Mouse (Mus musculus) layer of hippocampus, adult 2 months (tissue): ENCODE results near the gene Gm20431. TPM values are rescaled to one million over a fixed set of nuclear protein-coding genes. Genes with fewer than 3 reads are reported as not detected.

Experiments used
- DNase-seq, 2 experiments: peaks; one replicate each; pipeline ENCODE4 v3.0.0; 2022; ENCODE audit warnings: low spot score in 2 of 2
- H3K27ac ChIP-seq: fragments of 200-600 bp; 2 replicates; pipeline ENCODE4 v1.8.1; 2022
- H3K4me3 ChIP-seq: fragments of 200-600 bp; 2 replicates; pipeline ENCODE4 v1.8.1; 2022; ENCODE audit warnings: mild to moderate bottlenecking
- CTCF ChIP-seq: fragments of 200-600 bp; conservative IDR thresholded peaks from 2 replicates; pipeline ENCODE4 v1.8.1; 2022; ENCODE audit warnings: antibody characterized with exemption, mild to moderate bottlenecking, moderate library complexity
- total RNA-seq, 2 experiments: library from RNA; stranded (reverse); gene quantifications; 2 replicates each; pipeline ENCODE4 v1.2.3; 2021

Gene Gm20431
- total RNA-seq, 2 experiments from 2014 or later, result 36.5 to 44.2 TPM

GRCm38 (mm10) chr2:167596262-167596661 lies 65.0 kb downstream of the Gm20431 start:
- DNase-seq, result no peak
- no peak for TF ChIP-seq CTCF
- Histone ChIP-seq H3K4me3 (no peak overlapping the region), H3K27ac (peak overlapping the region; percentile 39; the same call in 1 of the 2 replicates)

DNA sequence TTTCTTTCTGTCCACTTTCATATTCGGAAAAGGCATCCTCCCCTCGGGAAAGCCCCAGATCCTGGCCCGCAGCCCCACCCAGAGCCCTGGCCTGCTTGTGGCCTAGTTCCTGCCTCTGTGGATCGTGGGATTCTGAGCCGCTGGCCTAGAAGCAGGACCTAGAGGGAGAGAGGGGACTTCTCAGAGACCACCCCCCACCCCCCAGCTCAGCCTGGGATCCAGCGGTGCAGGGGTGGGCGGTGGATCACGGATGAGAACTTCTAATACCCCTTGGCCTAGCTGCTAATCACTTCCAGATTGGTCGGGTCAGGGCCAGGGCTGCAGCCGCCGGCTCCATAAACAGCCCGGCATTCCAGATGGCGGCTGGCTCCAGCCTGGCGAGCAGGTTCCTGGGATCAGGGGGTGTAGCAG lies 65.5 kb downstream of the Gm20431 start:
- H3K27ac ChIP-seq, result peak overlapping the region; percentile 39; the same call in 1 of the 2 replicates
- TF ChIP-seq CTCF, result no peak

DNA sequence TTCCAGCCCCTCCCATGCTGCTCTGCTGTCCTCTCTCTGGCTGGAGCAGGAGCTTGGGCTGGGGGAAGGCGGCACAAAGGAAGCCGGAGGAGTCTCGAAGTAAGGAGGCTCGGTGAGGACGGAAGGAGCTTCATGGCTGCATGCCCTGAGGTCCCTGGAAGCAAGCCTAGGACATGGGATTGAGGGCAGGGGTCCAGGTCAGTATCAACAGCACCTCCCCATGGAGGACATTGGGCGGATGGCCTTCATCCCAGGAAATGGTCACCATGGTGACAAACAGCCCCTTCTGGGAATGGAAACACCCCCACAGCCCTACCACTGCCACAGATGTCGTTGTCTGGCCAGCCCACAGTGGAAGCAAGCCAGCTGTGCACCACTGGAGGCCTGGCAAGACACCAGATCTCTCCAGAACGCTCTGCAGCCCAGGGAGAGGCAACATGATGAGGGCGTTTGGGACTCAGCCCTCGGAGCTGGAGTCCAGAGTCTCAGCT lies 66.8 kb downstream of the Gm20431 start:
- Histone ChIP-seq H3K4me3 (no peak overlapping the region), H3K27ac (peak overlapping the region; percentile 58; the same call in 1 of the 2 replicates)
- 0 out of 2 replicates have a peak, but pooled peaks have one; percentile 4 for TF ChIP-seq CTCF
- peak; percentile 38 to 45 for DNase-seq

More for the DNA sequence above, 65.5 kb downstream of the Gm20431 start:
- no peak overlapping the region for H3K4me3 ChIP-seq
- DNase-seq, result no peak

DNA sequence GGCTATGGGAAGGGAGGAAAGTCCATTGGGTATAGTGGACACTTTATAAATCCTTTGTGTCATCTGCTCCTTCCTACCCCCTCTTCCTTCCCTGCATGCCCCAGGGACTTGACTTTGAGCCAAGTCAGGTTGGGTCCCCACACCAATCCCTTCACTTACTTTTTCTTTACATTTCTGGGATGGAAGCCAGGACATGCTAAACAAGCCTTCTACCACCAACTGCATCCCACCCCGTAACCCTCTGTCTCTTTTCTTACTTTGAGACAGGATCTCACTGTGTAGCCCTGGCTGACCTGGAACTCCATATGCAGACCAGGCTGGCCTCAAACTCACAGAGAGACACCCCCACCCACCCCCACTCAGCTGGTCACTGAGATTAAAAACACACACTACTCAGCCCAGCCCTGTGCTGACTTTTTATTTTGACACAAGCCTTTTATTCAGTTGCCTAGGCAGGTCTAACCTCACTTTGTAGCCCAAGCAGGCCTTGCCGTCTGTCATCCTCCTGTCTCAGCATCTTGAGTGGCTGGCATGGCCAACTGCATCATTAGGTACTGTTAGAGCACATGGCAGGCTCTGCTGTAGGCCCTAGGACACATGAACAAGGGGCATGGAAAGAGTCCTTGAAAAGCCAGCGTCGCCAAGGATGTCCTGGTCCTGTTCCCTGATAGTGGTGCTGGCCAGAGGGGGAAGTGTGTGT lies 67.6 kb downstream of the Gm20431 start:
- no peak overlapping the region for H3K4me3 ChIP-seq
- DNase-seq, result no peak
- peak overlapping the region; percentile 58; the same call in 1 of the 2 replicates for H3K27ac ChIP-seq
- no peak for TF ChIP-seq CTCF

DNA sequence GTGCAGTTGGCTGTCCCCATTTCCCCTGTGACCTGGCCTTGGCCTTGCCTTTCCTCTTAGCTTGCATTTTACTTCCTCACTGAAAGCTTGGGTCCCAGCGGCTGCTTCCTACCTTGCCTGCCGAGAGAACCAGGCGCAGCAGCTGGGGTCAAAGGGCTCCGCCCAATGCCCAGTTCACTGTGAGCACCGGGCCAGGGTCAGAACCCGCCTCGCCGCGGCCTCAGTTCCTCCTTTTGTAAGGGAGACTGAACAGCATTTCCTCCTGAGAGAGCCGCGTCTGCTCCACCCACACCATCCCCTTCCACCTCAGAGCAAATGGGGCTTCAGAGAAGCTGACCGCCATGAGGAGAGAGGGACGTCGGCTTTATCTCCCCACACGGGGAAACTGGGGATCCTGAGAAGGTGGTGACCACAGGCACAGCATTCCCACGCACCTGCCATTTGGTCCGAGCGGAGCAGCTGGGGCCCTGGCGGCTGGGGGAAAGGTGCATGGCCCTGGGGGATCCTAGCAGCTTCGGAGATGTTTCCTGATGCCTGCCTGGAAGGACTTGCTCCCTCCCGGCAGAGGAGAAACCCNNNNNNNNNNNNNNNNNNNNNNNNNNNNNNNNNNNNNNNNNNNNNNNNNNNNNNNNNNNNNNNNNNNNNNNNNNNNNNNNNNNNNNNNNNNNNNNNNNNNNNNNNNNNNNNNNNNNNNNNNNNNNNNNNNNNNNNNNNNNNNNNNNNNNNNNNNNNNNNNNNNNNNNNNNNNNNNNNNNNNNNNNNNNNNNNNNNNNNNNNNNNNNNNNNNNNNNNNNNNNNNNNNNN lies 72.3 kb downstream of the Gm20431 start:
- peak overlapping the region; percentile 37 for H3K4me3 ChIP-seq
- H3K27ac ChIP-seq, result peak overlapping the region; percentile 66
- no peak; the same call in 1 of the 2 replicates for TF ChIP-seq CTCF
- no peak for DNase-seq

DNA sequence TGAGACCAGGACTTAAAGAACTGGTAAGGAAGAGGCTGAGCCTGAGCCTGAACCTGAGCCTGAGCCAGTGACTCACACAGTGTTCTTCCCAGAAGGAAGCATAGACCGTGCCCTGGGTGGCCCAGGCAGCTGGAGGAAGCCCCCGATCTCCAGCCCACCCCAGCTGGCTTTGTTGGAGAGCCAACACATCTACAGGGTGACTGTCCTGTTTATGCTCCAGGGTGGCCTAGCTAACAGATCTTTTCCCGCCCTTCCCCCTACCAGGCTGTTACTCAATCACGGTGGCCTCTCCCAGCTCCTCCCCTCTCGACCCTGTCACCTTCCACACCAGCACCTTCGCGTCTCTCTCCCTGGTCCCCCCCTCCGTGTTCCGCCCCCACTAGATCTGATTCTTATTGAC lies 74.3 kb downstream of the Gm20431 start:
- DNase-seq, result no peak

DNA sequence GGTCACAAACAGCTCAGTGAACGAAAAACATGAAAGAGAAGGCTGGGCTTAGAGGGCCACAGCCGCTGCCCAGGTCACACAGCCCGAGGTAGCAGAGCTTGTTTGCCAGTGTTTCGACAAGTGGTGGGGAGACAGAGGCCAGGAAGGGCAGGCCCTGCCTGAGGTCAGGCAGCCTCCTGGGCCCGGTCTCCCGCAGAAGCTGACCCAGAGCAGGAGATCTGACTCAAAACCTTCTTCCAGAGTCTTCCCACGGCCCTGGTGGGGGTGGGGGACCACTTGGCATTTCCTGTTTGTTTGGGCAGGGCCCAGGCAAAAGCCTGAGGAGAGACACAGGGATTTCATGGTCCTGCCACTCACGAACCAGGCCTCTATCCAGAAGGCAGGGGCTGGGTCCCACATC lies 75.3 kb downstream of the Gm20431 start:
- no peak for DNase-seq
- H3K27ac ChIP-seq, result no peak overlapping the region; the same call in 1 of the 2 replicates
- H3K4me3 ChIP-seq, result no peak overlapping the region
- no peak for TF ChIP-seq CTCF

More for the DNA sequence above, 74.3 kb downstream of the Gm20431 start:
- H3K27ac ChIP-seq, result no peak overlapping the region
- H3K4me3 ChIP-seq, result no peak overlapping the region
- TF ChIP-seq CTCF, result no peak

DNA sequence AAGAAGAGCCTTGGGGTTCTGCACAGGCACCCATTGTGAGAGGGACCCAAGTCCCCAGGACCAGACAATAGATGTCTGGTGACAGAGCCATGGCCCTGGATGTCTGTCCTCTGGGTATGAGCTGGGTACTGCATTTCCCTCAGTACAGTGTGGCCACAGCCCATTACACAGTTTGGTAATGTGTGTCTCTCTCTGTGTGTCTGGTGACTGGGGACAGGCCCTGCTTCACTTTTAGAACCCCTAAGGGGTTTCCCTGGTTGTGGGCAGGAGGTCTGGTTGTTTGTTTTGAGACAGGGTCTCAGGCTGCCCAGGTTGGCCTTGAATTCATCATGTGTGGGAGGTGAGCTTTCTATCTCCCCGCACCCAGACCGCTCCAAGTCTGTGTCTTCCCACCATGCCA lies 76.0 kb downstream of the Gm20431 start:
- no peak for TF ChIP-seq CTCF
- H3K27ac ChIP-seq, result no peak overlapping the region
- H3K4me3 ChIP-seq, result no peak overlapping the region
- DNase-seq, result no peak

DNA sequence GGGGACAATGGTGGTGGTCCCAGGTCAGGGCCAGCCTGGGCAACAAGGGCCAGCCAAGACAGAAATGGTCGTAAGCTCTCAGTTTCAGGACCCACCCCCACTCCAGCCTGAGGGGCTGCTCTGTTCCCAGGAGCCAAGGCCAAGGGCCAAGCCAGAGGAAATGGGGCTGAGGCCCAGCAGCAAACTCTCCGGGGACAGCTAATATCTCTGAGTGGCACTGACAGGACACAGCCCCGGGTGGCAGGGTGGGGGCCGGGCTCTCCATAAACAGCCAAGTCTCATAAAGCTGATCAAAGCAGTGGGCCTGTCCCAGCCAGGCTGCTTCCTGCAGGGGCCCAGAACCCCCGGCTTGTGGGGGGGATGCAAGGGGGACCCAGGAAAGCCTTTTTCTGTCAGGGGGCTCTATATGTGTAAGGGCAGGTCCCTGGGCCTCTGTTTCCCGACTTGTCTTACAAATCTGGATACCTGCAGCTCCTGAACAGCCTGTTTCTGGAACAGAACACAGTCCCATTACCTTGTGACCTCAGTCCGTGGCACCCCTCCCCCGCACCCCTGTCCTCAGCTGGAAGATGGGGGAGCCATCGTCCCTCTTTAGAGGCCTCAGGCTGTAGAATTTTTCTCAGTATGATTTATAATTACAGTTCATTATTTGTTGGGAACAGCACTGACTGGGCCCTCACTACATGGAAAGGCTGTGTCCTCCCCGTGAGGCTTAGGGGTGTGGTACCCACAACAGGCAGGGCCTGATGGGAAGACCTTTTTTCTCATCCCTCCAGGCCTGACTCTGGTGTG lies 77.9 kb downstream of the Gm20431 start:
- Histone ChIP-seq H3K4me3 (no peak overlapping the region), H3K27ac (no peak overlapping the region)
- no peak for TF ChIP-seq CTCF
- no peak for DNase-seq

GRCm38 (mm10) chr2:167578521-167578920 lies 82.8 kb downstream of the Gm20431 start:
- Histone ChIP-seq H3K27ac (no peak overlapping the region), H3K4me3 (no peak overlapping the region)
- no peak for TF ChIP-seq CTCF
- no peak for DNase-seq

DNA sequence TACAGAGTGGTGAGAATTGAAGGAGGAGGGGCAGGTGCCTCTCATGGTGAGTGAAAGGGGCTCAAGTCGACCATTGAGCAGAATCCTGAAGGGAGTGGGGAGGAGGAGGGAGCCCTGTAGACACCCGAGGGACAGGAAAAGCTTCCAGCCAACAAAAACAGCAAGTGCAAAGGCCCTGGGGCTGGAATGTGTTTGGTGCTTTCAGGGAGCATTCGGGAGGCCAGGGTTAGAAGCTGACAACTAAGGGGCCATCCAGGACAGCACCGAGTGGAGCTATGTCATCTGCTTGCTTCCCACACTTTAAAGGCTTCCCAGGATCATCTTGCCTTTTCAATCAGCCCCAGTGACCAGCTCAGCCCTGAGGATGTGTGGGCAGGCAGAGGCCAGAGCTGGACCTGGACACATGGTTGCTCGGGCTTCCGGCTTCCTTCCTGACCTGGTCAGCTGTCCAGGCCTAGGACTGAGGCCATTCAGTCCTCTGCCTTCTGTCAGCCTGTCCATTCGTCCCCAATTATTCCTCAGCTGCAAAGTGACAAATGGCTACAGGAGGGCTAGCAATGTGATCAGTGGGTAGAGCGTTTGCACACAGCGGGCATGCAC lies 84.0 kb downstream of the Gm20431 start:
- TF ChIP-seq CTCF, result no peak
- no peak for DNase-seq
- Histone ChIP-seq H3K27ac (no peak overlapping the region), H3K4me3 (no peak overlapping the region)

GRCm38 (mm10) chr2:167576121-167576620 lies 85.1 kb downstream of the Gm20431 start:
- Histone ChIP-seq H3K4me3 (no peak overlapping the region), H3K27ac (no peak overlapping the region)
- TF ChIP-seq CTCF, result no peak
- no peak for DNase-seq
